Mouse (Mus musculus) intestine, postnatal 0 days (tissue): ENCODE data around the gene Ppp1r15b. TPM values are rescaled to one million over a fixed set of nuclear protein-coding genes. Genes with fewer than 3 reads are reported as not detected.

Experiments
- ATAC-seq: fragments of 200-750 bp; cut with Nextera tagmentation; 2 replicates; pipeline ENCODE4 v1.8.0; 2017; ENCODE audit warnings: mild to moderate bottlenecking, moderate TSS enrichment, moderate library complexity
- H3K27ac ChIP-seq: fragments of 300-500 bp; sonication (generic); 2 replicates; pipeline ENCODE4 v1.5.1; 2014; ENCODE audit warnings: mild to moderate bottlenecking, low read depth, low read length, moderate library complexity
- H3K27me3 ChIP-seq: fragments of 300-500 bp; sonication (generic); replicated peaks from 2 replicates; pipeline ENCODE4 v1.6.1; 2014; ENCODE audit warnings: low read length, mixed read lengths; ENCODE audit not compliant: control insufficient read depth, insufficient read depth
- H3K36me3 ChIP-seq: fragments of 300-500 bp; sonication (generic); 2 replicates; pipeline ENCODE4 v1.6.1; 2014; ENCODE audit warnings: mild to moderate bottlenecking, moderate library complexity; ENCODE audit not compliant: control insufficient read depth, insufficient read depth
- H3K4me1 ChIP-seq: fragments of 300-500 bp; sonication (generic); replicated peaks from 2 replicates; pipeline ENCODE4 v1.6.1; 2014; ENCODE audit warnings: antibody characterized with exemption, low read length, mixed read lengths; ENCODE audit not compliant: control insufficient read depth, insufficient read depth
- H3K4me2 ChIP-seq: fragments of 300-500 bp; sonication (generic); replicated peaks from 2 replicates; pipeline ENCODE4 v1.6.1; 2014; ENCODE audit warnings: low read depth, mild to moderate bottlenecking, moderate library complexity
- H3K4me3 ChIP-seq: fragments of 300-500 bp; sonication (generic); 2 replicates; pipeline ENCODE4 v1.5.1; 2014; ENCODE audit warnings: low read depth, low read length
- H3K9ac ChIP-seq: fragments of 300-500 bp; sonication (generic); 2 replicates; pipeline ENCODE4 v1.6.1; 2014; ENCODE audit warnings: mild to moderate bottlenecking, low read depth, low read length
- H3K9me3 ChIP-seq: fragments of 300-500 bp; sonication (generic); 2 replicates; pipeline ENCODE4 v1.6.1; 2016; ENCODE audit warnings: mixed run types; ENCODE audit not compliant: control insufficient read depth
- CTCF ChIP-seq: sonication (generic); IDR thresholded peaks from 2 replicates; pipeline ENCODE4 v1.5.1; 2016; ENCODE audit warnings: low read depth, mild to moderate bottlenecking, control low read depth, antibody characterized with exemption, moderate library complexity
- WGBS: fragments of 180-500 bp; shearing (Covaris S2); extraction: QIAGEN DNeasy Blood & Tissue Kit; methylation state at CpG from one replicate; pipeline ENCODE4 v1.1.7; 2014; 5-methylcytosine and 5-hydroxymethylcytosine counted together
- polyA plus RNA-seq: library from polyadenylated mRNA; unstranded; fragments of >200 nt; fragmentation: Nextera tagmentation; extraction: Ambion mirVana; gene quantifications from 2 replicates; pipeline ENCODE4 v1.2.1, GENCODE M21; 2015

Gene Ppp1r15b
- polyA plus RNA-seq, 1 experiment from 2014 or later, result 28.5 TPM

GRCm38 (mm10) chr1:133134071-133134470 lies 3.1 kb downstream of the Ppp1r15b start:
- Histone ChIP-seq H3K4me1 (no peaks in the 10 kb centered on the region), H3K9me3 (no peaks in the 10 kb centered on the region), H3K36me3 (peaks cover 21% of the 10 kb centered on the region), H3K9ac (peak overlapping the region; percentile 35), H3K4me3 (peak overlapping the region; percentile 61), H3K27ac (peak overlapping the region; percentile 46; the same call in 1 of the 2 replicates), H3K4me2 (peak overlapping the region; percentile 87), H3K27me3 (no peaks in the 10 kb centered on the region)
- TF ChIP-seq CTCF, result no peak
- 0% methylated on average over 4 of the region's 4 CpGs for WGBS
- ATAC-seq, result no peak

- 3% methylated on average over 4 of the region's 4 CpGs for WGBS
- no peak overlapping the region for H3K27ac ChIP-seq
Observed at GRCm38 (mm10) chr1:133134881-133135280, 3.9 kb downstream of the Ppp1r15b start.

GRCm38 (mm10) chr1:133135808-133136207 lies 4.9 kb downstream of the Ppp1r15b start:
- no peaks in the 10 kb centered on the region for H3K27me3 ChIP-seq
- H3K4me1 ChIP-seq, result no peaks in the 10 kb centered on the region
- H3K9ac ChIP-seq, result no peak overlapping the region
- peak overlapping the region; percentile 87 for H3K4me2 ChIP-seq
- WGBS, result 27% methylated on average over 5 of the region's 5 CpGs
- H3K9me3 ChIP-seq, result no peaks in the 10 kb centered on the region
- no peak for ATAC-seq
- peaks cover 35% of the 10 kb centered on the region for H3K36me3 ChIP-seq
- TF ChIP-seq CTCF, result no peak
- peak overlapping the region; percentile 61 for H3K4me3 ChIP-seq
- no peak overlapping the region for H3K27ac ChIP-seq

More at GRCm38 (mm10) chr1:133134881-133135280, 3.9 kb downstream of the Ppp1r15b start:
- H3K4me3 ChIP-seq, result peak overlapping the region; percentile 61
- H3K4me1 ChIP-seq, result no peaks in the 10 kb centered on the region
- H3K36me3 ChIP-seq, result peaks cover 27% of the 10 kb centered on the region
- ATAC-seq, result no peak
- no peaks in the 10 kb centered on the region for H3K27me3 ChIP-seq
- peak overlapping the region; percentile 35; the same call in 1 of the 2 replicates for H3K9ac ChIP-seq
- no peaks in the 10 kb centered on the region for H3K9me3 ChIP-seq
- no peak for TF ChIP-seq CTCF
- peak overlapping the region; percentile 87 for H3K4me2 ChIP-seq

GRCm38 (mm10) chr1:133138401-133138800 lies 7.5 kb downstream of the Ppp1r15b start:
- Histone ChIP-seq H3K27me3 (no peaks in the 10 kb centered on the region), H3K27ac (no peak overlapping the region), H3K4me3 (no peak overlapping the region), H3K9me3 (no peaks in the 10 kb centered on the region), H3K36me3 (peaks cover 46% of the 10 kb centered on the region), H3K9ac (no peak overlapping the region), H3K4me1 (no peaks in the 10 kb centered on the region), H3K4me2 (no peak overlapping the region)
- WGBS, result 71% methylated on average over 1 of the region's 1 CpGs
- no peak for TF ChIP-seq CTCF
- no peak for ATAC-seq

- Histone ChIP-seq H3K4me3 (no peak overlapping the region), H3K9ac (no peak overlapping the region), H3K36me3 (peaks cover 5% of the 10 kb centered on the region; the same call in 1 of the 2 replicates), H3K27me3 (no peaks in the 10 kb centered on the region), H3K9me3 (no peaks in the 10 kb centered on the region), H3K27ac (peak overlapping the region; percentile 29; the same call in 1 of the 2 replicates), H3K4me2 (peak overlapping the region; percentile 33), H3K4me1 (no peaks in the 10 kb centered on the region)
- WGBS, result 44% methylated on average over 22 of the region's 22 CpGs
- TF ChIP-seq CTCF, result peak; percentile 93
- ATAC-seq, result peak; percentile 84
Observed at GRCm38 (mm10) chr1:133146014-133147009, 15.4 kb downstream of the Ppp1r15b start.

- Histone ChIP-seq H3K4me1 (no peaks in the 10 kb centered on the region), H3K27me3 (no peaks in the 10 kb centered on the region), H3K27ac (no peak overlapping the region), H3K9me3 (no peaks in the 10 kb centered on the region), H3K36me3 (no peaks in the 10 kb centered on the region; the same call in 1 of the 2 replicates), H3K9ac (no peak overlapping the region), H3K4me3 (no peak overlapping the region), H3K4me2 (no peak overlapping the region)
- WGBS, result 69% methylated on average over 5 of the region's 5 CpGs
- no peak for TF ChIP-seq CTCF
- no peak for ATAC-seq
Observed at GRCm38 (mm10) chr1:133147324-133147723, 16.4 kb downstream of the Ppp1r15b start.
